ENCODE assay signal across 21 mouse cellular contexts in the genomic region with DNA sequence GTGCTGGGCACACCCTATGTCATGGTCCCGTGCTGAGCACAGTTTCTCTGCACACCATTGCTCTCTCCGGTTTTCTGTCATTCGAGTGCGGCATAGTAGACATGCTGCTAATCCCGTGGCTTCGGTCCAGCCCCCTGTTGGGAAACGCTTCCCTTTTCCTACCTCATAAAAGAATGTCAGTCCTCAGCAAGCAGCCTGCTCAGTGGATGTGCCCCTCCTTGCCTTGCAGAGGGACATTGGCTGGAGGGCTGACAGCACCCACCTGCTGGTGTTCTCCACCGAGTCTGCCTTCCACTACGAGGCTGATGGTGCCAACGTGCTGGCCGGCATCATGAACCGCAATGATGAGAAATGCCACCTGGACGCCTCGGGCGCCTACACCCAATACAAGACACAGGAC. TPM values are rescaled to one million over a fixed set of nuclear protein-coding genes. Genes with fewer than 3 reads are reported as not detected.
DNase-seq lines count a peak whose midpoint lies in the region; ATAC-seq and TF ChIP-seq lines count a peak whose summit lies in the region.
"Had no signal": no experiment of that assay in that cellular context is flagged by ENCODE, and none has a peak within 500 bp of the region (broad histone marks: within the 10 kb centered on the region; RNA-seq: fewer than 3 reads in every experiment).

No protein-coding gene starts in this region.

- H3K27ac ChIP-seq in cerebellum, adult 2 months (ENCODE audit: insufficient read depth, low read length) = no peak overlapping the region
- H3K27ac ChIP-seq: embryonic facial prominence, embryonic 12.5 days; forebrain, embryonic 15.5 days; heart, adult 2 months; heart, embryonic 15.5 days; hindbrain, embryonic 10.5 days; hindbrain, embryonic 14.5 days; intestine, embryonic 15.5 days had no signal

- WGBS in cerebellum, adult 2 months = 17% methylated on average over 15 of the region's 15 CpGs

- no peak overlapping the region for H3K4me3 ChIP-seq in cerebellum, adult 2 months (replicated peaks; ENCODE audit: insufficient read depth, low read depth, low read length)
- H3K4me3 ChIP-seq: embryonic facial prominence, embryonic 12.5 days; forebrain, embryonic 15.5 days; heart, adult 2 months; heart, embryonic 15.5 days; hindbrain, embryonic 10.5 days; intestine, embryonic 15.5 days had no signal

- peaks cover 21% of the 10 kb centered on the region for H3K4me1 ChIP-seq in cerebellum, adult 2 months (ENCODE audit: control insufficient read depth, insufficient read depth, low read length)
- H3K4me1 ChIP-seq: embryonic facial prominence, embryonic 12.5 days; forebrain, embryonic 15.5 days; heart, embryonic 15.5 days; intestine, embryonic 15.5 days had no signal

- H3K27me3 ChIP-seq in cerebellum, adult 2 months (ENCODE audit: control insufficient read depth, insufficient read depth, low read length) = no peaks in the 10 kb centered on the region
- H3K27me3 ChIP-seq: forebrain, embryonic 15.5 days; intestine, embryonic 15.5 days had no signal

- TF ChIP-seq POLR2A in cerebellum, adult 2 months (IDR thresholded peaks at IDR 0.05; ENCODE audit: borderline replicate concordance, insufficient read depth, low read length) = no peak

- DNase-seq in cerebellum, adult 11 months = peak; percentile 35
- DNase-seq in cerebellum, adult 2 months = peak; percentile 56 to 61
- DNase-seq in cerebellum, postnatal 10 days = peak; percentile 76 to 80
- DNase-seq in ovary, postnatal 36 days (ENCODE audit: low spot score) = no peak
- DNase-seq in frontal cortex, postnatal 10 days (ENCODE audit: low spot score in 2 of 2) = no peak
- no peak for DNase-seq in right cerebral cortex, postnatal 36 days (ENCODE audit: low spot score in 2 of 2)
- DNase-seq: adrenal gland, adult 8-10 months; adrenal gland, postnatal 36 days; B cell, adult 2 months; gastrocnemius, postnatal 10 days; heart, adult 2 months; heart, postnatal 14 days; kidney, adult 18-20 months had no signal

- TF ChIP-seq CTCF in cerebellum, adult 2 months (IDR thresholded peaks at IDR 0.05; ENCODE audit: borderline replicate concordance, insufficient read depth, low read depth, low read length) = no peak

- no peak for ATAC-seq in cerebellum, adult (ENCODE audit: insufficient number of reproducible peaks, low FRiP score, low TSS enrichment)
- ATAC-seq: CD4-positive, CD25-positive, alpha-beta regulatory T cell, adult 4 months; forebrain, embryonic 15.5 days; intestine, embryonic 15.5 days had no signal

RNA-seq across cellular contexts. Expression of gene Itgb4, which starts 8.0 kb away (rescaled TPM):
- polyA plus RNA-seq in cerebellum, adult 2 months (2012; rRNA removed) = 21.6 and 28.6 TPM in 2 replicates
- polyA plus RNA-seq: CD4-positive, CD25-positive, alpha-beta regulatory T cell, adult 4 months had no signal

RNA-seq across cellular contexts. Expression of gene Galk1, which starts 30.0 kb away (rescaled TPM):
- polyA plus RNA-seq in cerebellum, adult 2 months (2012; rRNA removed) = 14.8 and 15.1 TPM in 2 replicates

RNA-seq across cellular contexts. Expression of gene H3f3b, which starts 45.3 kb away (rescaled TPM):
- polyA plus RNA-seq in cerebellum, adult 2 months (2012; rRNA removed) = 456 and 541 TPM in 2 replicates

RNA-seq across cellular contexts. Expression of gene Unk, which starts 47.6 kb away (rescaled TPM):
- polyA plus RNA-seq in cerebellum, adult 2 months (2012; rRNA removed) = 48.1 and 49.1 TPM in 2 replicates

RNA-seq across cellular contexts. Expression of gene Recql5, which starts 49.2 kb away (rescaled TPM):
- 24.7 and 28.5 TPM in 2 replicates for polyA plus RNA-seq in cerebellum, adult 2 months (2012; rRNA removed)

Comparison
In these comparisons a context has a peak if more than half of its experiments do, and no peak if none do; other contexts are left out.
1. DNase-seq: peak in cerebellum, adult 11 months (single experiment), cerebellum, adult 2 months (2 of 2) and cerebellum, postnatal 10 days (2 of 2); none in ovary, postnatal 36 days (single experiment), frontal cortex, postnatal 10 days (0 of 2) and right cerebral cortex, postnatal 36 days (0 of 2).